Mouse (Mus musculus) embryo, embryonic 11 days (tissue): ENCODE data around the gene Hrg.
"Not testable (repeated sequence)": the region's sequence is repeated elsewhere in the genome, so short reads cannot be mapped to it uniquely, and the experiment has no call there.

Experiments used
- DNase-seq: peaks from one replicate; pipeline ENCODE4 v3.0.0-alpha.2; 2015

The Hrg gene

GRCm38 (mm10) chr16:22950840-22951395 lies at the start of gene Hrg:
Gene Hrg, plus strand, starts transcription at chr16:22951072.
- no peak for DNase-seq

GRCm38 (mm10) chr16:22901326-22901725 lies 49.5 kb upstream of the Hrg start:
- no peak for DNase-seq

GRCm38 (mm10) chr16:22909290-22909689 lies 41.6 kb upstream of the Hrg start:
- DNase-seq = no peak

- no peak for DNase-seq
These were observed 38.9 kb upstream of the Hrg start for GRCm38 (mm10) chr16:22911986-22912385.

GRCm38 (mm10) chr16:22912886-22913285 lies 38.0 kb upstream of the Hrg start:
- DNase-seq = no peak

- DNase-seq = no peak
These were observed 36.6 kb upstream of the Hrg start for GRCm38 (mm10) chr16:22914276-22914675.

- DNase-seq = no peak
These were observed 32.8 kb upstream of the Hrg start, which contains the start of gene Fetub for GRCm38 (mm10) chr16:22918034-22918433. Gene Fetub, plus strand, starts transcription at chr16:22918334.

GRCm38 (mm10) chr16:22918664-22919312 lies 32.1 kb upstream of the Hrg start:
- DNase-seq = peak; percentile 24

GRCm38 (mm10) chr16:22919971-22920854 lies 30.7 kb upstream of the Hrg start:
- peak; percentile 15 for DNase-seq

- DNase-seq = no peak
These were observed 29.1 kb upstream of the Hrg start for GRCm38 (mm10) chr16:22921761-22922160.

GRCm38 (mm10) chr16:22922433-22922832 lies 28.4 kb upstream of the Hrg start:
- no peak for DNase-seq

- no peak for DNase-seq
These were observed 21.3 kb upstream of the Hrg start for GRCm38 (mm10) chr16:22929575-22929974.

- no peak for DNase-seq
These were observed 19.3 kb upstream of the Hrg start for GRCm38 (mm10) chr16:22931431-22932200.

- no peak for DNase-seq
These were observed 13.2 kb upstream of the Hrg start for GRCm38 (mm10) chr16:22937631-22938030.

- no peak for DNase-seq
These were observed 12.3 kb upstream of the Hrg start for GRCm38 (mm10) chr16:22938541-22938940.

GRCm38 (mm10) chr16:22939120-22939695 lies 11.7 kb upstream of the Hrg start:
- DNase-seq = no peak

GRCm38 (mm10) chr16:22941825-22942476 lies 8.9 kb upstream of the Hrg start:
- DNase-seq = not testable (repeated sequence)

- no peak for DNase-seq
These were observed 3.5 kb upstream of the Hrg start for GRCm38 (mm10) chr16:22947371-22947770.

- DNase-seq = peak; percentile 25
These were observed 2.2 kb downstream of the Hrg start for GRCm38 (mm10) chr16:22953069-22953468.

GRCm38 (mm10) chr16:22955397-22956084 lies 4.7 kb downstream of the Hrg start:
- DNase-seq = peak; percentile 80

- DNase-seq = no peak
These were observed 5.2 kb downstream of the Hrg start for GRCm38 (mm10) chr16:22956085-22956439.

GRCm38 (mm10) chr16:22961073-22961472 lies 10.2 kb downstream of the Hrg start:
- no peak for DNase-seq
